ENCODE assay signal across 10 mouse cellular contexts in the genomic region with DNA sequence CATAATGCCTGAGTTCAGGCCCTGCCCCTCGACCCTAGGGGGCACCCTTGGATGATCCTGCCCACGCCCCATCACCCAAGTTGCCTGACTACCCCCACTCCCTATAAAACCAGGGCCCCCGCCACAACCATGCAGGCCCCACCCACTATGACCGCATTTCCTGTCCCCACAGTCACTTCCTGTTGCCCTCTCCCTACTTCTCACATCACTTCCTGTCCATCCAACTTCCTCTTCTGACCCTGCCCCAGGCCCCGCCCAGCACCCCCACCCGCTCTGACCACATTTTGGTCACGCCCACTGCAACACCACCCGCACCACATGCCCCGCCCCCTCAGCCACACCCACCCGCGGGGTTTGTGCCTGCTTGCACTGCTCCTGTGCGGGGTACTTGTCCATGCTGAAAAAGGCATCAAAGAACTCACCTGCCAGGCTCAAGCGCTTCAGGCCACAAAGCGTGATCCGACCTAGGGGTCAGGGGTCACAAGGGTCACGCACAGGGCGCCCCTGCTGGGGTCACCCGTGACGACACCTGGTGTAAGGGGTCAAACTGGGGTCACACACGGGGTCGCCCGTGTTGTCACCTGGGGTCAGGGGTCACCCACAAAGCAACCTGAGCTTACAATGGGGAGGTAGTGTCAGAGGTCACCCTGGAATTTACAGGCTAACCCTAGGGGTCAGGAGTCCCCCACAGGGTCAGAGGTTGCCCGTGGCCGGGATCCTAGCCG. TPM values are rescaled to one million over a fixed set of nuclear protein-coding genes. Genes with fewer than 3 reads are reported as not detected.
A peak's percentile ranks its signal among the peaks of the same experiment; 100 is the strongest.
DNase-seq lines count a peak whose midpoint lies in the region; ATAC-seq lines count a peak whose summit lies in the region.
"Had no signal": no experiment of that assay in that cellular context is flagged by ENCODE, and none has a peak within 500 bp of the region (broad histone marks: within the 10 kb centered on the region; RNA-seq: fewer than 3 reads in every experiment).

No protein-coding gene starts in this region.

- 93% methylated on average over 25 of the region's 25 CpGs for WGBS in limb, embryonic 11.5 days
- 90% methylated on average over 25 of the region's 25 CpGs for WGBS in limb, embryonic 10.5 days
- 90% methylated on average over 25 of the region's 25 CpGs for WGBS in midbrain, embryonic 15.5 days

- H3K36me3 ChIP-seq in limb, embryonic 11.5 days (ENCODE audit: control insufficient read depth, insufficient read depth, low read length) = peaks cover 5% of the 10 kb centered on the region; the same call in 1 of the 2 replicates
- H3K36me3 ChIP-seq in limb, embryonic 10.5 days = peaks cover 54% of the 10 kb centered on the region
- H3K36me3 ChIP-seq in midbrain, embryonic 15.5 days (replicated peaks) = peaks cover 12% of the 10 kb centered on the region

- no peak overlapping the region for H3K27ac ChIP-seq in limb, embryonic 11.5 days (replicated peaks; ENCODE audit: low read depth, low read length)
- H3K27ac ChIP-seq in limb, embryonic 10.5 days = no peak overlapping the region
- H3K27ac ChIP-seq in midbrain, embryonic 15.5 days = no peak overlapping the region
- H3K27ac ChIP-seq: heart, embryonic 15.5 days; neural tube, embryonic 15.5 days had no signal

- H3K4me3 ChIP-seq in limb, embryonic 11.5 days (ENCODE audit: low read depth, low read length) = no peak overlapping the region
- H3K4me3 ChIP-seq in limb, embryonic 10.5 days = no peak overlapping the region
- H3K4me3 ChIP-seq in midbrain, embryonic 15.5 days = no peak overlapping the region
- H3K4me3 ChIP-seq: heart, embryonic 15.5 days; neural tube, embryonic 15.5 days had no signal

- H3K4me1 ChIP-seq in limb, embryonic 11.5 days (ENCODE audit: control insufficient read depth, insufficient read depth, low read length) = no peaks in the 10 kb centered on the region
- no peaks in the 10 kb centered on the region for H3K4me1 ChIP-seq in limb, embryonic 10.5 days
- H3K4me1 ChIP-seq in midbrain, embryonic 15.5 days = no peaks in the 10 kb centered on the region
- H3K4me1 ChIP-seq: heart, embryonic 15.5 days; neural tube, embryonic 15.5 days had no signal

- peaks cover 17% of the 10 kb centered on the region for H3K9me3 ChIP-seq in limb, embryonic 11.5 days (ENCODE audit: control insufficient read depth, low read length)
- peaks cover 48% of the 10 kb centered on the region for H3K9me3 ChIP-seq in limb, embryonic 10.5 days (replicated peaks)
- H3K9me3 ChIP-seq in midbrain, embryonic 15.5 days = peaks cover 21% of the 10 kb centered on the region

- DNase-seq in adrenal gland, adult (ENCODE audit: inconsistent age in 2 of 2, low spot score in 1 of 2) = peak; percentile 25 to 35
- no peak for DNase-seq in adrenal gland, postnatal 36 days
- DNase-seq in limb, embryonic 11.5 days (ENCODE audit: low spot score) = peak; percentile 29
- no peak for DNase-seq in limb, embryonic 10.5 days (ENCODE audit: low spot score)
- peak; percentile 23 for DNase-seq in T-cell, adult 2 months (ENCODE audit: low spot score)
- DNase-seq in right cerebral cortex, postnatal 4 days = peak; percentile 47
- DNase-seq in urinary bladder, adult 18-20 months (ENCODE audit: low spot score in 2 of 2) = no peak

- ATAC-seq in limb, embryonic 11.5 days (ENCODE audit: insufficient number of reproducible peaks, low FRiP score, low TSS enrichment, low read depth) = no peak
- ATAC-seq in midbrain, embryonic 15.5 days (replicated peaks) = no peak

- H3K4me2 ChIP-seq in limb, embryonic 11.5 days (ENCODE audit: low read depth, severe bottlenecking) = no peak overlapping the region
- H3K4me2 ChIP-seq in midbrain, embryonic 15.5 days = no peak overlapping the region
- H3K4me2 ChIP-seq: heart, embryonic 15.5 days; neural tube, embryonic 15.5 days had no signal

- no peak overlapping the region for H3K9ac ChIP-seq in limb, embryonic 11.5 days (ENCODE audit: low read length)
- no peak overlapping the region for H3K9ac ChIP-seq in midbrain, embryonic 15.5 days
- H3K9ac ChIP-seq: heart, embryonic 15.5 days; neural tube, embryonic 15.5 days had no signal

- no peaks in the 10 kb centered on the region for H3K27me3 ChIP-seq in limb, embryonic 11.5 days (ENCODE audit: control insufficient read depth, insufficient read depth, low read length)
- no peaks in the 10 kb centered on the region for H3K27me3 ChIP-seq in limb, embryonic 10.5 days (ENCODE audit: low read depth, poor library complexity, severe bottlenecking)
- H3K27me3 ChIP-seq in midbrain, embryonic 15.5 days (replicated peaks) = no peaks in the 10 kb centered on the region
- H3K27me3 ChIP-seq: heart, embryonic 15.5 days; neural tube, embryonic 15.5 days had no signal

RNA-seq across cellular contexts. Expression of gene Crlf2, which starts 7.6 kb away (rescaled TPM):
- total RNA-seq in adrenal gland, postnatal 36 days (2021) = 10 to 100 TPM; 34.5 to 41.9 TPM
- 3.0 and 4.7 TPM in 2 replicates for polyA plus RNA-seq in limb, embryonic 11.5 days (2014; fragmentation: Nextera tagmentation; extraction: Ambion mirVana)
- 7.0 and 8.1 TPM in 2 replicates for polyA plus RNA-seq in limb, embryonic 10.5 days (2016; fragmentation: Nextera tagmentation; extraction: Ambion mirVana)
- 16.2 and 16.6 TPM in 2 replicates for polyA plus RNA-seq in midbrain, embryonic 15.5 days (2015; fragmentation: Nextera tagmentation; extraction: Ambion mirVana)

Comparison
In these comparisons a context has a peak if more than half of its experiments do, and no peak if none do; other contexts are left out.
1. DNase-seq: peak in adrenal gland, adult (2 of 2), limb, embryonic 11.5 days (single experiment), T-cell, adult 2 months (single experiment) and right cerebral cortex, postnatal 4 days (single experiment); none in adrenal gland, postnatal 36 days (0 of 2), limb, embryonic 10.5 days (single experiment) and urinary bladder, adult 18-20 months (0 of 2).